Mouse (Mus musculus) midbrain, embryonic 16.5 days (tissue): ENCODE data around the gene AU021092. TPM values are rescaled to one million over a fixed set of nuclear protein-coding genes. Genes with fewer than 3 reads are reported as not detected.

Source experiments
- ATAC-seq: fragments of 200-750 bp; cut with Nextera tagmentation; 2 replicates; pipeline ENCODE4 v1.8.0; 2017; ENCODE audit warnings: moderate TSS enrichment
- H3K27ac ChIP-seq: fragments of 300-500 bp; sonication (generic); 2 replicates; pipeline ENCODE4 v1.5.1; 2014; ENCODE audit warnings: mild to moderate bottlenecking, low read length, mixed read lengths
- H3K27me3 ChIP-seq: fragments of 300-500 bp; sonication (generic); 2 replicates; pipeline ENCODE4 v1.6.1; 2014; ENCODE audit warnings: low read depth, low read length, mixed read lengths; ENCODE audit not compliant: control insufficient read depth, insufficient read depth
- H3K36me3 ChIP-seq: fragments of 300-500 bp; sonication (generic); 2 replicates; pipeline ENCODE4 v1.6.1; 2014; ENCODE audit warnings: mild to moderate bottlenecking, low read length, moderate library complexity, mixed read lengths; ENCODE audit not compliant: control insufficient read depth, insufficient read depth
- H3K4me1 ChIP-seq: fragments of 300-500 bp; sonication (generic); 2 replicates; pipeline ENCODE4 v1.6.1; 2014; ENCODE audit warnings: mild to moderate bottlenecking, low read length, mixed read lengths; ENCODE audit not compliant: control insufficient read depth, insufficient read depth
- H3K4me2 ChIP-seq: fragments of 300-500 bp; sonication (generic); 2 replicates; pipeline ENCODE4 v1.6.1; 2014; ENCODE audit warnings: mild to moderate bottlenecking, low read length, mixed read lengths
- H3K4me3 ChIP-seq: fragments of 300-500 bp; sonication (generic); 2 replicates; pipeline ENCODE4 v1.5.1; 2014; ENCODE audit warnings: low read depth, mild to moderate bottlenecking, low read length, moderate library complexity, mixed read lengths
- H3K9ac ChIP-seq: fragments of 300-500 bp; sonication (generic); 2 replicates; pipeline ENCODE4 v1.6.1; 2014; ENCODE audit warnings: low read depth, low read length, mixed read lengths
- H3K9me3 ChIP-seq: fragments of 300-500 bp; sonication (generic); replicated peaks from 2 replicates; pipeline ENCODE4 v1.6.1; 2014; ENCODE audit warnings: mild to moderate bottlenecking, low read length, mixed read lengths; ENCODE audit not compliant: control insufficient read depth, poor library complexity, severe bottlenecking
- WGBS: fragments of 180-500 bp; shearing (Covaris S2); extraction: QIAGEN DNeasy Blood & Tissue Kit; methylation state at CpG from one replicate; pipeline ENCODE4 v1.1.7; 2014; 5-methylcytosine and 5-hydroxymethylcytosine counted together
- polyA plus RNA-seq: library from polyadenylated mRNA; unstranded; fragments of >200 nt; fragmentation: Nextera tagmentation; extraction: Ambion mirVana; gene quantifications from 2 replicates; pipeline ENCODE4 v1.2.1, GENCODE M21; 2015

The AU021092 gene
- polyA plus RNA-seq, 1 experiment from 2014 or later = 16.3 TPM

DNA sequence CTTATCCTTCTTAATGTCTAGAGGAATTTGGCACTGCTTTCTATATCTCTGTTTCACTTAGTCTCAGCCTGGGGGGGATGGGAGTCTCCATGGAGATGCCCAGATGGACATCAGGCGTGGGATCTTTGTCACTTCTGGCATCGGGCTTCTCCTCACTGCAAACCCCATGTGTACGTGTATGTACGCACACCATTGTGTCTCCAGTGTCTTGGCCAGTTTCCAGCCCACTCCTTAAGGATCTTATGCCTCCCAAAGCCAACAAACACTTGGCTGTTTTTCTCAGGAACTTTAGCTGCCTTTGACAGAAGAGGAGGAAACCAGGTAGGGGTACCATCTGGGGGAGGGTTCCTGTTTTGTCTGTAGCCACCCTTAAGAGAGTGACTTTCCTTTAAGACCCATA lies 696 bp downstream of the AU021092 start:
- Histone ChIP-seq H3K27ac (no peak overlapping the region), H3K4me1 (no peaks in the 10 kb centered on the region), H3K36me3 (no peaks in the 10 kb centered on the region), H3K4me3 (no peak overlapping the region), H3K27me3 (no peaks in the 10 kb centered on the region; the same call in 1 of the 2 replicates), H3K9me3 (no peaks in the 10 kb centered on the region), H3K4me2 (no peak overlapping the region), H3K9ac (no peak overlapping the region)
- no peak for ATAC-seq
- 67% methylated on average over 4 of the region's 4 CpGs for WGBS

DNA sequence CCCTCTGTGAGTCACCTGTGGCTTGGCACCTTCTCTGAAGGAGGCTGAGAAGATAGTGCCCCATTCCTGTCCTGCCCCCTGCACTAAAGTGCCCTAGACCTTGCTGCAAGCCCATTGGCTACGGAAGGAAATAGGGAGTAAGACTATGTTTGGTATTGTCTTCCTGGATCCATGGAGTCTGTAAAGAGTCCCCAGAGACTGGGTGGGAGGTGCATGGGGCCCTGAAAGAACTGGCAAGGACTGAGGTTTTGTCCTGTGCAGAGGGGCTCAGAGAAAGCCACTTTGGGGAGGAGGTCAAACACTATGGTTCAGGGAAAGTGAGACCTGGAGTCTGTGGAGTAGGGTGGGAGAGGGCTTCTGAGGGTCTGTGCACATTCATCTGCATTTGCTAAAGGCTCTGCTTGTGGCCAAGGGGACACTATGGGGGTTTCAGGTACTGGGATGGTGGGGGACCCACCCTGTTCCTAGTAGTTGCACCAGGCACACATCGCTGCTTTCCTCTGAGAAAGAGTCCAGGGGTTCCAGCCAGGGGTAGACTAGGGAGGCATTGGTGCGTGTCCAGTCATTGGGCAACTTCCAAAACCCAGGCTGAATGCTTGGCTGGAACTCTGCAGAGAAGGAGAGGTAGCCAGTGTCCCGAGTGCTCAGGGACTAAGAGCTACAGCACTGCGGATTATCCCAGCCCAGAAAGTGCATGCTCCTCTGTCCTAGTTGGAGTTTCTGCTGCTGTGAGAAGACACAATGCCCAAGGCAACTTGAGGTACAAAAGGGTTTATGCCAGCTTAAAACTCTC lies 4.6 kb downstream of the AU021092 start:
- no peak overlapping the region for H3K27ac ChIP-seq
- H3K4me3 ChIP-seq = no peak overlapping the region
- H3K36me3 ChIP-seq = no peaks in the 10 kb centered on the region
- no peaks in the 10 kb centered on the region; the same call in 1 of the 2 replicates for H3K27me3 ChIP-seq
- ATAC-seq = no peak
- no peaks in the 10 kb centered on the region for H3K4me1 ChIP-seq
- WGBS = 50% methylated on average over 5 of the region's 5 CpGs
- H3K9me3 ChIP-seq = no peaks in the 10 kb centered on the region
- no peak overlapping the region for H3K4me2 ChIP-seq
- H3K9ac ChIP-seq = no peak overlapping the region

DNA sequence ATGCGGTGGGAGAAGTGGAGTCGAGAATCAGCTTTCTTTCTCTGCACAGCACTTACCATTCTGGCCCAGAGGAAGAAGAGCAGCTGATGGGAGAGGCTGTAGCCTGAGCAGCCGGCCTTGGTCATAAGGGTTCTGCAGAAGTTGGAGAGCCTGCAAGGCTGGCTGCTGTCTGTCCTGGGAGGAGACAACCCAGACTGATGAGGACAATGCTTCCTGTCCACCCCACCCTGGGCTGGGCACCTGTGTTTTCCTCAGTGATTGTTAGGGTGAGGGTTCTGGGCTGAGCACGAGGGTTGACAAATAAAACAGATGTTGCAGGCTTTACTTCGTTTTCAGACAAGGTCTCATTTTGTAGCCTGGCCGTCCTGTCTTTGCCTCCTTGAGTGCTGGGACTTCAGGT lies 5.4 kb downstream of the AU021092 start:
- no peaks in the 10 kb centered on the region; the same call in 1 of the 2 replicates for H3K27me3 ChIP-seq
- H3K4me2 ChIP-seq = no peak overlapping the region
- no peak overlapping the region for H3K27ac ChIP-seq
- no peaks in the 10 kb centered on the region for H3K9me3 ChIP-seq
- no peaks in the 10 kb centered on the region for H3K36me3 ChIP-seq
- H3K9ac ChIP-seq = no peak overlapping the region
- WGBS = 74% methylated on average over 6 of the region's 6 CpGs
- no peak overlapping the region for H3K4me3 ChIP-seq
- no peaks in the 10 kb centered on the region for H3K4me1 ChIP-seq
- no peak for ATAC-seq

DNA sequence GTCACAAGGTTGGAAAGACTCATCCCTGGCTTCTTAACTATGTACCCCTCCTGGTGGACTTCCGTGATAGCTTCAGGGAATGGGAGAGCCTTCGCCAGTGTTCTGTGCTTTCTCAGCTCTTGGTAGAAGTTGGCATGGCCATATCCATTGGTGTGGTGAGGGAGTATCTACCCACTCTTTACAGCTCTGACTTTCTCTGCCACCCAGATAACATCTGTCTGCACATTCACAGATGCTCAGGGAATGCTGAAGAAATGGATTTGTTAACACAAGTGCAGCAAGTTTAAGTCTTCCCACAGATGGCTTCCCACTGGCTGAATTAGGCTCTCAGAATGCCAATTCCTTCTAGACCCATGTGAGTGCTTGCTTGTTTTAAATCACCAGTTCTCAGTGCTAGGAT lies 8.0 kb downstream of the AU021092 start:
- no peaks in the 10 kb centered on the region for H3K9me3 ChIP-seq
- no peak overlapping the region for H3K4me3 ChIP-seq
- 98% methylated on average over 2 of the region's 2 CpGs for WGBS
- H3K27ac ChIP-seq = no peak overlapping the region
- no peaks in the 10 kb centered on the region for H3K4me1 ChIP-seq
- H3K27me3 ChIP-seq = peaks cover 3% of the 10 kb centered on the region; the same call in 1 of the 2 replicates
- no peak overlapping the region for H3K4me2 ChIP-seq
- no peaks in the 10 kb centered on the region for H3K36me3 ChIP-seq
- no peak overlapping the region for H3K9ac ChIP-seq
- no peak for ATAC-seq

DNA sequence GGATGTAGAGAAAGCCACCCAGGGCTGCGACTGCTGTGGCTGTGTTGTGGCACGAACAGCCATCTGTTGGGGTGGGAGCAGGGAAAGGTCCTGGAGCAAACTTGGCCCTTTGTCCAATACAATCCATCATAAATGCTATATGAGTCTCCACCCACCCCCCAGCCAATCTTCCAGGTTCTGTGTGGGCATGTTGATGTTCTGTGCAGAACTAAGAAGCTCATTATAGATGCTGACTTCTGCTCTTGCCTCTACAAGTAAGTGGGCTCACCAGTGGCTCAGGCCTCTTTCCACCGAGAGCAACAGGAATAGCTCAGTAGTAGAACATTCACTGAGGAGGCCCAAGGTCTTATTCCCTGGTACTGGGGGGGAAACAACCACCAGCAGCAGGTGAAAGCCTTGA lies 9.9 kb downstream of the AU021092 start:
- no peak overlapping the region for H3K9ac ChIP-seq
- WGBS = 86% methylated on average over 3 of the region's 3 CpGs

DNA sequence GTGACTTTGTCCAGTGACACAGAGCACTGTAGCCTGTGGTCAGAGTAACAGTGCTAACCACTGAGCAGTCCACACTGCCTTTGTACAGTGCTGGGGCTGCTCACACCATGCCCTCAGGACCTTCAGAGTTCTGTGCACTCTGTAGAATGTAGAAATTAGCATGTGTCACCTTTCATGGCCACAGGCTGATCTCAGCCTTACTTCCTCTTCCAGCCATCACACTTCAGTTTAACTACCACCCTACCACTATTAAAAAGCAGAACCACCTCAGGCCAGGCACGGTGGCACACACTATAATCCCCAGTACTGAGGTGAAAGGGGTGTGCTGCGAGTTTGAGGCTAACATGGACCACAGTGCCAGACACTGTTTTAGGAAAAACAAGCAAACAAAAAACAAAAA lies 11.7 kb downstream of the AU021092 start:
- 84% methylated on average over 2 of the region's 2 CpGs for WGBS
- H3K4me2 ChIP-seq = no peak overlapping the region
- no peaks in the 10 kb centered on the region for H3K36me3 ChIP-seq
- no peak overlapping the region for H3K9ac ChIP-seq
- peaks cover 3% of the 10 kb centered on the region; the same call in 1 of the 2 replicates for H3K27me3 ChIP-seq
- no peak overlapping the region for H3K27ac ChIP-seq
- no peaks in the 10 kb centered on the region for H3K9me3 ChIP-seq
- no peaks in the 10 kb centered on the region for H3K4me1 ChIP-seq
- H3K4me3 ChIP-seq = no peak overlapping the region
- ATAC-seq = no peak

More for the DNA sequence above, 9.9 kb downstream of the AU021092 start:
- no peak for ATAC-seq
- no peak overlapping the region for H3K27ac ChIP-seq
- H3K4me2 ChIP-seq = no peak overlapping the region
- no peaks in the 10 kb centered on the region for H3K36me3 ChIP-seq
- no peak overlapping the region for H3K4me3 ChIP-seq
- no peaks in the 10 kb centered on the region for H3K9me3 ChIP-seq
- H3K4me1 ChIP-seq = no peaks in the 10 kb centered on the region
- H3K27me3 ChIP-seq = peaks cover 3% of the 10 kb centered on the region; the same call in 1 of the 2 replicates

DNA sequence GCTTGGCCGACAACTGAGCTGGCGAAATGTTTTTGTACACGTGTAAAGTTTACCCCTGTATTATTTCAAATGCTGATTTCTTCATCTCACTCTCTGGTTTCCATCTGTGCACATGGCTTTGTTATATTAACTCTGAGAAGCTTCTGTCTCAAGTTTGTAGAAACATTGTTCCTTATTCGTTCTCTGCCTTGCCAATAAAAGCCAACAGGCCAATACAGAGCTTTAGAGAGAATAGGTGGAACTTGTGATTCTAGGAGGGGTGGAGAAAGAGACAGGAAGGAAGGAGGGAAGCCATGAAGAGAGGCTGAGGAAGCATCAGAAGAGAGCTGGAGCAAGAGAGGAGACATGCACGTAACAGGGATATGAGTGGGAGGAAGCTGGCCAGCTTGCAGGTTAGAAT lies 16.0 kb downstream of the AU021092 start:
- Histone ChIP-seq H3K4me2 (no peak overlapping the region), H3K27ac (no peak overlapping the region), H3K9ac (no peak overlapping the region), H3K4me3 (no peak overlapping the region), H3K36me3 (no peaks in the 10 kb centered on the region), H3K27me3 (peaks cover 3% of the 10 kb centered on the region; the same call in 1 of the 2 replicates), H3K4me1 (peaks cover 5% of the 10 kb centered on the region; the same call in 1 of the 2 replicates), H3K9me3 (no peaks in the 10 kb centered on the region)
- 76% methylated on average over 5 of the region's 5 CpGs for WGBS
- no peak for ATAC-seq

DNA sequence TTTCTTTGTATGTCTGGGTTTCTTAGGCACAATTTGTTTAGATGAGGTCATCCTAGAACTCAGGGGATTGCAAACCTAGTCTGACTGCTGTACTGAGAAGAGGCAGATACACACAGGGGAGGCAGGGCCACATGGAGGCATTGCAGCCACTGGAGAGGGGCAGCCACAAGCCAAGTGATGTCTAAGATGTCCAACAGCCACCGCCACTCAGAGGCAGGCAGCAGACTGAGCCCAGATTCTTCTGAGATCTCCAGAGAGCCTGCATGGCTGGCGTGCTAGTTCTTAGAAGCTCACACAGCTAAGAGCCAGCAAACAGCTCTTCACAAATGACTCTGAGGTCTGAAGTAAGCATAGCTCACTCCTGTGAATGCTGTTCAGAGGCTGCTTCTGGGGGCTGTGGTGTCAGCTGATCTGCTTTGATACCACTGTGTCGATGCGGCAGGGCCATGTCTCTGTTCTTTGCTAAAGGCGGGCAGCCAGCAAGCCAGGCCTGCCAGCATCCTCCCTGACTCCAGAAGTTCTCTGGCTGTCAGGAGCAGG lies 16.6 kb downstream of the AU021092 start:
- H3K4me2 ChIP-seq = no peak overlapping the region
- H3K9me3 ChIP-seq = no peaks in the 10 kb centered on the region
- no peak overlapping the region for H3K4me3 ChIP-seq
- WGBS = 89% methylated on average over 5 of the region's 5 CpGs
- no peak for ATAC-seq
- peaks cover 5% of the 10 kb centered on the region; the same call in 1 of the 2 replicates for H3K4me1 ChIP-seq
- H3K9ac ChIP-seq = no peak overlapping the region
- no peaks in the 10 kb centered on the region for H3K36me3 ChIP-seq
- peaks cover 3% of the 10 kb centered on the region; the same call in 1 of the 2 replicates for H3K27me3 ChIP-seq
- no peak overlapping the region for H3K27ac ChIP-seq
